Mouse (Mus musculus): ENCODE measurements around the gene Tyw1.
A peak's percentile ranks its signal among the peaks of the same experiment; 100 is the strongest.

Tyw1 gene

GRCm38 (mm10) chr5:130255017-130255720 lies at the start of gene Tyw1, which contains the start of gene Sbds:
TSS of gene Tyw1 (plus strand) at chr5:130255619.
TSS of gene Sbds (minus strand) at chr5:130255530.
- peak; percentile 99 for DNase-seq

GRCm38 (mm10) chr5:130207299-130207698 lies 48.1 kb upstream of the Tyw1 start:
- DNase-seq: no peak

GRCm38 (mm10) chr5:130212956-130213355 lies 42.5 kb upstream of the Tyw1 start:
- no peak for DNase-seq

GRCm38 (mm10) chr5:130216781-130217180 lies 38.6 kb upstream of the Tyw1 start, which contains the start of gene Tmem248:
TSS of gene Tmem248 (plus strand) at chr5:130217081.
- no peak for DNase-seq

GRCm38 (mm10) chr5:130217406-130217805 lies 38.0 kb upstream of the Tyw1 start:
- DNase-seq: no peak

GRCm38 (mm10) chr5:130218336-130218735 lies 37.1 kb upstream of the Tyw1 start:
- no peak for DNase-seq

GRCm38 (mm10) chr5:130221316-130221715 lies 34.1 kb upstream of the Tyw1 start:
- DNase-seq: peak; percentile 21

- no peak for DNase-seq
Observed at GRCm38 (mm10) chr5:130221760-130222145, 33.7 kb upstream of the Tyw1 start.

GRCm38 (mm10) chr5:130222146-130223004 lies 33.0 kb upstream of the Tyw1 start:
- DNase-seq: peak; percentile 96

GRCm38 (mm10) chr5:130226790-130227189 lies 28.6 kb upstream of the Tyw1 start:
- DNase-seq: no peak

- no peak for DNase-seq
Observed at GRCm38 (mm10) chr5:130228120-130228519, 27.3 kb upstream of the Tyw1 start.

GRCm38 (mm10) chr5:130236302-130236701 lies 19.1 kb upstream of the Tyw1 start:
- DNase-seq: no peak

- peak; percentile 71 for DNase-seq
Observed at GRCm38 (mm10) chr5:130239236-130239635, 16.2 kb upstream of the Tyw1 start.

GRCm38 (mm10) chr5:130239856-130240255 lies 15.6 kb upstream of the Tyw1 start:
- DNase-seq: no peak

GRCm38 (mm10) chr5:130241426-130241825 lies 14.0 kb upstream of the Tyw1 start:
- DNase-seq: no peak

- DNase-seq: no peak
Observed at GRCm38 (mm10) chr5:130247823-130248222, 7.6 kb upstream of the Tyw1 start.

- peak; percentile 45 for DNase-seq
Observed at GRCm38 (mm10) chr5:130254164-130255016, 1.0 kb upstream of the Tyw1 start.

GRCm38 (mm10) chr5:130255799-130256525 lies 543 bp downstream of the Tyw1 start:
- peak; percentile 14 for DNase-seq

- peak; percentile 97 for DNase-seq
Observed at GRCm38 (mm10) chr5:130256678-130257271, 1.4 kb downstream of the Tyw1 start.

GRCm38 (mm10) chr5:130257303-130257702 lies 1.9 kb downstream of the Tyw1 start:
- DNase-seq: no peak

GRCm38 (mm10) chr5:130263454-130263853 lies 8.0 kb downstream of the Tyw1 start:
- no peak for DNase-seq
